Mouse (Mus musculus) retina, adult 2 months (tissue): ENCODE results near the gene Suz12.
"Not testable (repeated sequence)": the region's sequence is repeated elsewhere in the genome, so short reads cannot be mapped to it uniquely, and the experiment has no call there.

Experiments used
- DNase-seq: peaks from one replicate; pipeline ENCODE4 v3.0.0-alpha.2; 2012; ENCODE audit warnings: low read depth, low spot score

Gene Suz12

DNA sequence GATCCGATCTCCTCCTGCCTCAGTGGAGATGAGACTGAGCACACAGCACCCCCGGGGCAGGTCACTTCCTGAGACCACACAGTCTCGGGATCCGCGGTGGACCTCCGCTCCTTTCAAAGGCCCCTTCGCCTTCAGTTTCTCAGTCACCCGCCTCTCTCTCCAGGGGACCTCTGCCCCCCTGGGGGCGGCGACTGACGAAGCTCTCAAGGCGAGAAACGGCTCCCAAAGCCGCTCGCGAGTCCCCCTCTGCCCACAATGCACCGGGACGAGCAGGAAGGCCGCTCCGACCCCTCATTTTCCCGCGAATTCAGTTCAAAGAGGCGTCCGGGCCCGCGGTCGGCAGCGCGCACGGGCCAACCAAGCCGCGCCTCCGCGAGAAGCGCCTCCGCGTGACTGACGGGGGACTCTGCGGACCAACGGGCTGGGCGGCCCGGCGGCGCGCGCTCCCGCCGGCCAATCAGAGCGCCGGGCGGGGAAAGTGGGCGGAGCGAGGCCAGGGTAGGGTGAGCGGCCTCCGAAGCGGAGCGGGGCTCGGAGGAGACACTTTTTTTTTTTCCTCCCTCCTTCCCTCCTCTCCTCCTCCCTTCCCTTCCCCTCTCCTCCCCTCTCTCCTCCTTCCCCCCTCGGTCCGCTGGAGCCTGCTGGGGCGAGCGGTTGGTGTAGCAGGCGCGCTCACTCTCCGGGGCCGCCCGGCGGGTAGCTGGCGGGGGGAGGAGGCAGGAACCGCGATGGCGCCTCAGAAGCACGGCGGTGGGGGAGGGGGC, at the start of gene Suz12:
Gene Suz12 (plus strand): TSS at position 515 of the 764 bp plus-strand sequence.
- peak; percentile 88 for DNase-seq

DNA sequence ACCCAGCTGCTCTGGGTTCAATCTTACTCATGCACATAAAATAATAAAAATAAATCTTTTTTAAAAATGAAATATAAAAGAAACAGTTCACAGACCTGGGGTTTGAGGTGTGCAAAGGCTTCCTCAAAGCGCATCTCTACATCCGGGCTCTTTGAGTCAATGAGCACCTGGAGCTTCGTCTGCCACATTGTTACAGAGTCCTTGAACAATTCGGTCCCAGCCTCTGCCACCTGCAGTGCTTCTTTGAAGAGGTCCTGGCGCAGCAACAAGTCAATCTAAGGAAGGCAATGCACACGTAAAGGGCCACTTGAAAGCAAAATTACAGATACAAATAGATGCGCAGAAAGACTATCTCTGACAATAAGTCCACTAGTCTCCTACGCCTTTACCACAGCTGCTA, 49.8 kb upstream of the Suz12 start:
- no peak for DNase-seq

DNA sequence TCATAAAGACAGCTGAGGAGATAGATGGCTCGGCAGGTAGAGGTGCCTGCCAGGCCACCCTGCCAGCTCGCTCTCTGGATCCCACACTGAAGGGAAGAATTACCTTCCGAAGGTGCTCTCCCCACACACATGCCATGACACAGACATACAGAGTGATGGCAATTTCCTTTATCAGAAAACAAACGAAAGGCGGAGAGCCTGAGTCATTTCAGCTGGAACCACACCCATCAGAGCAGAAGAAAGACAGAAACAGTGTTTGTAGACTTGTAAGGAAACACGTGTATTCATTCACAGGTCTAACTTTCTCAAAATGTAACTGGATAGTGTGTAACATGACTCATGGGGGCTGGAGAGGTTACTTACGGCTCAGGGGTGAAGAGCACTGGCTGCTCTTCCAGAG, 49.3 kb upstream of the Suz12 start:
- DNase-seq = no peak

DNA sequence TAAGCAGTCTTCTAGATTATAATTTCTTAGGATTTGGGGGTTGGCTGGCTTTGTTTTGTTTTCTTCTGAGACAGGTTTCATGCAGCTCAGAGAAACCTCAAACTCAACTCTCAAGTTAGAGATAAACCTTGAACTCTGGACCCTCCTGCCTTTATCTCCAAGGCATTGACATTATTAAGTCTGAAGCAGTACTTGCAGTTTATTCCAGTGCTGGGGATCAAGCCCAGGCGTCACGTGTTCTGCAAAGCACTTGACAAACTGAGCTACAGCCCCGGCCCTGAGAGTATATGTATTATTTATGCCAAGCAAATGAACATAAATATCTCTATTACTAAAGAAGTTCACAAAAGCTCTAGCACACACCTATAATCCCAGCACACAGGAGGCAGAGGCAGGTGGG, 45.6 kb upstream of the Suz12 start:
- DNase-seq = no peak

DNA sequence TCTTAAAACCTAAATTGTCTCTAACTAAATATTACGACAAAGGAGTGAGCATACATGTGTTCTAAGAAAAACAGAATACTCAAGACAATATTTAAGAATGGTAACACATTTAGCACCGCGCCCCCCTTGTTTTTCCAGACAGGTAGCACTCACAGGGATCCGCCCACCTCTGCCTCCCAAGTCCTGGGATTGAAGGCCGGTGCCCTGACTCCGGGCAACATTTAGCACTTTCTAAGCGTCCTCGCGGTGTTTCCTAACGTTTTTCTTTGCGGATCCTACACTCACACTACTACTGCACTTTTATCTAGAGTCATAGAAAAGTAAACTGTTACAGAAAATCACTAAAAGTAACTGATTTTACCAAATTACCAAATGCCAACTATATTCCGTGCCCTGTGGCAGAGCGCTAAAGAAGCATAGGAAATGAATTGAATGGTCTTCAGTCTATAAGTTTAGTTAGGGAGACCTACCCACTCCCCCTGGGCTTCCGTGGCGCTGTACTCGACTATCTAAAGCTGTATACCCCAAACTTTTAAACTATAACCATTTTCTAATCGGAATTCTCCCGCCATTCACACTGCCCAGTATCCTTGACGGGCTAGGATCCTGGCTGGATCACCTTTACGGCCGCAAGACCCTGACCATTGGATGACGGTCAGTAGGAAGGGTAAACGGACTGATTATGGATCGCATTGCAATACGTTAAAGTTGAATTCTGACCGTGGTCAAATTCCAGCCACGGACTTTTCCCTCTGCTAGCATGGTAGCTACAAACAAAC, 31.4 kb upstream of the Suz12 start:
- DNase-seq = no peak

DNA sequence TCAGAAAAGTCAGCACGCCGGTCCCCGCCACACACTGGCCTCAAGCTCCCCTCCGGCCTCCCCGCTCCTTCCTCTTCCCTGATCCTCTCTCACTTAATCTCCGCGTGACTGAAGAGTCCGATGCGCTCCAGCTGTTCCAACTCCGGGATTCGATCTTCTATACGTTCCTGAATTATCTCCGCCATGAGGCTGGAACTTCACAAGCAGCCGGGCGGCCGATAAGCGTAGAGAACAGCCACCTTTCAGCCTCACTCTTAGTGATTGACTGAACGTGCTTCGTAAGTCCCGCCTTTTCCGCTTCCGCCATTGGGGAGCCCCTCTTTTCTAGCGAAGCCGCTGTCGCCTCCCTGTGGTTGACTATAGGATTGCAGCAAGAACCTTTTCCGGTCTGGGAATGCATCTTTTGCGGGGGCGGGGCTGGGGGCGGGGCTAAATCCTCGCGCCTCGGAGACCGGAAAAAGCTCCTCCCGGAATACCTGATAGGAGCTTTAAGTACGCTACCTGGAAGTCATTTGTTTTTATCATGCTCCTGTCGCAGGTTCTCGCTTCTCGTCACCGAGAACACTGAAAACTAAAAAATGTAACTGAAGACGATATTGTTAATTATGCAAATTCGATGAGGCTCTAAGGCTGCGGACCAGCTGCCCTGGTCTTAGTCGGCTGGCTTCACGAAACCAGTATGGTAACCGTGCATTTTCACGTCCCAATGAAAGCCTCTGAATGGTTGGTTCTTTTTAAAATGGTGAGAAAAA, 30.6 kb upstream of the Suz12 start, which contains the start of gene Utp6:
Gene Utp6 (minus strand): TSS at position 266 of the 752 bp plus-strand sequence.
- DNase-seq = peak; percentile 99

DNA sequence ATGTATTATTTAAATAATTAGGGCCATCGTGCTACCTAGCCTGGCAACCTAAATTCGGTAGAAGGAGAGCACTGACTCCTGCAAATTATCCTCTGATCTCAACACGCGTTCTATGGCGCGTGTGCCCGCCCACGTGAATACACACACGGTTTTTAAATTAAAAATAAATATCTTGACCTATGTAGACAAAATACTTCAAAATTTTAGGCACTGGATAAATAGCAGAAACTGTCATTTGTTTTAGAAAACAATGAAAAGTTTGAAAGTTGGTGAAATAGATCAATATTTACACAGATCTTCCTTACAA, 30.1 kb upstream of the Suz12 start:
- DNase-seq = no peak

DNA sequence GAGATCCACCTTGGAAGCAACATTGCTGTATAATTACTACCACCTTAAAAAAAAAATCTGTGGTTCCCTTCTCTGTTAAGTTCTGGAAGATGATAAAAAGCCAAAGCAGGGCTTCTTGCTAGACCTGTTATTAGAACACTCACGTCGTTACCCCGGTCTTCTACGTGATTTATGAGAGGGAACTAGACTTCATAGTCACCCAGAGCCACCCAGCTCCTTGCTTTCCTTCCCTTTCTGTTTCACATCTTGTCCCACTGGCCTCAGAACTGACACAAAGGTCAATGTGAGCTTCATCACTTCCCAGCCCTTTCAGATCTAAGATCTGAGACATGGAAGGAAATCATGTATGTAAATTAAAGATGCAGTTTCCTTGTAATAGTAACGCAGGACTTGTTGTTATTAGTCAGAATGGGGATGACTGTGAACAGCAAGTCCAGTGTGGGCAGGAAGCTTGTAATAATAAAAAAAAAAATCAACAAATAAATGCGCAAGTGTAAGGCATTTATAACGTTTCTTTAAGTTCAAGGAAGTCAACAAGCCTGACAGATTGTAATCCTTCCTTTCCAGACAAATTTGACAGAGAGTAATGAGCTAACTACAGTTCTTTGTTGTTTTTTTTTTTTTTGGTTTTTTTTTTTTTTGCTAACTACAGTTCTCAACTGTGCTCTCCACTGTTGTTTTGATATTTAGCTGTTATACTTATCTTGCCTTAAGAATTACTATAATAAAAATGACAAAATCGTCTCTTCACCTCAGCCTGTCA, 29.5 kb upstream of the Suz12 start:
- DNase-seq = no peak

DNA sequence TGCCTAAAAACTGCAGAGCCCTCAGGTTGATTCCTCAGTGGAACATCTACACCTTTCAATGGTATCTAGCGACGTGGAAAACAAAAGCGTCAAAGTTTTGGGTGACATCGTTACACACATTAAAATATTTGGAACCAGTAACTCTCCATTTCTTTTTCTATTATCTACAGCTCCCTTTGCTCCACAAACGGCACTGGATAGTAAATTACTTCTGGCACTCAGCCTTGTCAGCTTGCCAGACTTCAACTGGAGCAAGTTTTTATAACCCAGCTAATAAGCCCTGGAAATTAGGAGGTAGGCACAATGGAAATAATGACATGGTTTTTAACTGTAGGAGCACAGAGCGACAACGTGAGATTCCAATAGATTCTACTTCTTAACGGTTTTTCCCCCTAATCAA, 27.0 kb upstream of the Suz12 start:
- no peak for DNase-seq

DNA sequence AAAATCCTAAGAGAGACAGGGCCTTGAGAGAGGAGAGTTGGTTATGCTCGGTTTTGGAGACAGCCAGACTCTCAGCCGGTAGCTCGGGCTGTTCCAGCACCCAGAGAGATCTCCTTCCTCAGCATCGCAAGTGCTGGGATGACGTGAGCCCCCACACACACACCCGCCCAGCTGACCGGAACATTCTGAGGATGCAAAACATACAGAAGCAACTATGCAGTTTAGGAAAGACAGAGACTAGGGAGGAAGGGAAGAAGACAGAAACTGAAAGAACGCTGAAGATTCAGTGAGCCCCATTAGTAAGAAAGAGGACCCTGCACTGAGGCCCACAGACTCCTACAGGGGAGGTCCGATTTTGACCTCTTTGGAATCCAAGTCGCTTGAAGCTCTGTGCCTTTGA, 25.2 kb upstream of the Suz12 start:
- no peak for DNase-seq

DNA sequence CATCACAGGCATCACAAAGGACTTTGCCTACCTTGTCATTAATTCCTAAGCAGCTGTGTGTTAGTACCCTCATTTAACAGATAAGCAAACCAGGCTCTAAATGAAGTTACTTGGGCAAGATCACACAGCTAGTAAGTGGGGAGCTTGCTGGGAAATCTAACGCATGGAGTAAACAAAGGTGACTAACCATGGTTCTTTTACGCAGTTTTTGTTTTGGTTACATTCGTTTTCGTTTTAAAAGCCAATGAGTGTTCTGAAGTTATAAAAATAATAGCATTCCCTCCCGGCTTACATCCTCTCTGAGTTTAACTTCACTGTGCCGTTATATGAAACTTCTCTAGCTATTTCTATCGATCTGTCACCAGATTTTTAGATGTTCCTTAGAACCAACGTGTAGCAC, 19.8 kb upstream of the Suz12 start:
- no peak for DNase-seq

DNA sequence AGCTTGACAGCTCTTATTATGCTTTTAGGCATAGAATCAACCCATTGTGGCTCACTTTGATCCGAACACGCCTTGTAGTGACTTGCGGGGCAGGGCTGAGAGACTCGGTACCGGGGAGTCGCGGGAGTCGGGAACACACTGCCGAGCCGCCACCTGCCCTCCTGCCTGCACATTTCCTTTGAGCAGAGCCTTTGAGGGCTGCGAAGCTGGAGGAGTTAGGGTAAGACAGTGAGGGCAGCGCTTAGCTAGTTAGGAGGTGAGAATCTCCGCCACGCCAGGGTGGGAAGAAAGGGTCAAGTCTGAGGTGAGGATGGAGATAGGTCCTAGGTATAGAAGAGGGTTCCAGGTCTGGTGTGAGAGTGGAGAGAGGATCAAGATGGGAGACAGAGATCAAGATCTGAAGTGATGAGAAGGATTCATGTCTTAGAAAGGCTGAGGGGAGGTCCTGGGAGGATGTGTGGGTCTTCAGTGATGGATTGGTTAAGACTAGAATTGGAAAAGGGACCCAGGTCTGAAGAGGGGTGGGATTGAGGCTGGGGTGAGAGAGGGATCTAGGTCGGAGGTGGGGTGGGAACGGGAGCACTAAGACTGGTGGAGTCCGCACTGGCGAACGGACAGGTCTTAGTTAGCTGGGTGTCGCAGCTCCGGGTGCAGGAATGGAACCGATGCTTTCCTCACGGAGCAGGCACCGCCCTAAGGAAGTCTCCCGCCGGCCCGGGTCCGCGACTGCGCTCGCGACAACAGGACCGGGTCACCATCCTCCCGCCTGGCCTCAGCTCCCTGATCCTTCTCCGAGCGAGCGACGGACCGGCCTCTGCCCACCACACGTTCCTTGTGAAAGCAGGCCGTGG, 19.1 kb upstream of the Suz12 start:
- DNase-seq = no peak

DNA sequence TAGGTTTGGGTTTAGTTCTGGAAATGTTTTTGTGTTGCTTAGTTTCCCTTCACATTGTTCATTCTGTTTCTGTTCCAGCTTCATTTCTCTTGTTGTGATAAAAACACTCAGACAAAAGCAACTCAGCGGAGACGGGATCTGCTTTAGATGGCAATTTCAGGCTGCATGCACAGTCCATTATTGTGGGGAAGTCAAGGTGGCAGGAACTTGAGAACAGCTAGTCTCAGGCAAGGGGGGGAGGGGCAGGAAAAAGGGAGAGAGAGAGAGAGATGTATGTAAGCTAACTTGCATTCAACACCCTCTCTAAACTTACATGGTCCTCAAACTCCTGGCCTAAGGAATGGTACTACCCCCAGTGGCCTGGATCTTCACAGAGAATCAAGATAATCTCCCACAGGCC, 17.5 kb upstream of the Suz12 start:
- no peak for DNase-seq

DNA sequence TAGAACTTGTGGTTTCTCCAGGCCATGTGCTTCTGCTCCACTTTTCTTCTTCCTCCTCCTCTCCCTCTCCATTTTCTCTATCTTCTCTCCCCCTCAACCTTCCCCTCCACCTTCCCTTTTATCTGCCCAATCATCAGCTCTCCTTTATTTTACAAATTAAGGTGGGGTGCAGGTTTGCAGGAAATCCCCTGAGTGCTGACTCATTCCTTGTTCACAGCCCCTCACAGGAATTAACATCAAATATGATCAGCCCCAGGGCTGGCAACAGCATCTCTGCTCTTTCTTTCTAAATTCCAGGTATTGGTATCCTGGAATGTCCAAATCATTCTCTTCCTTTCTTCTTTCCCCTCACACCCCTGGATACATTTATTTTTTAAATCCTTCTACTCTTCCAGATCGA, 16.7 kb upstream of the Suz12 start:
- no peak for DNase-seq

DNA sequence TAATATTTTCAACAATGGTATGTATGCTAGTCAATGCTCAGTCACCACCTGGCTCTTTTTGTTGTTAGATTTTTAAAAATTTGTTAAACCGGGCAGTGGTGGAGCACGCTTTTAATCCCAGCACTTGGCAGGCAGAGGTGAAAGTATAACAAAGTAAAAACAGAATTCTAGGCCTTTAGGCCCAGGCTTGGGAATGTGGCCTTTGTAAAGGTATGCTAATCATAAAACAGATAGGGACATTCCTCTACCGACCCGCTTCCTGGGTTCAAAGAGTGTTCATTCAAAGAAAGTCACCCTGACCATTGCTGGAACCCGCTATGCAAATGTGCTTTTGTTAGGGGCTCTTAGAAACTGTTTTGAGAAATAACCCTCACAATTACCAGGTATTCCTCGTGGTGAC, 16.3 kb upstream of the Suz12 start:
- not testable (repeated sequence) for DNase-seq

DNA sequence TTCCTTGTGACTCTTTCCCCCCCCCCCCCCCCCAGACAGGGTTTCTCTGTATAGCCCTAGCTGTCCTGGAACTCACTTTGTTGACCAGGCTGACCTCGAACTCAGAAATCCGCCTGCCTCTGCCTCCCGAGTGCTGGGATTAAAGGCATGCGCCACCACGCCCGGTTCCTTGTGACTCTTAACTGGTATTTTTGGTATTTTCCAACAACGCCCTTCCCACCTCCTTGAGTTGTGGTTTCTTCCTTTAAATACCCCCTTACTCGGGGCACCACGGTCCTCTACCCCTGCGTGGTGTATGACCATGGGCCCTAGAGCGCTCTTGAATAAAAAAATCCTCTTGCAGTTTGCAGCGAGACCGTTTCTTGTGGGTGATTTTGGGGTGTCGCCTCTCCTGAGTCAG, 15.8 kb upstream of the Suz12 start:
- not testable (repeated sequence) for DNase-seq

DNA sequence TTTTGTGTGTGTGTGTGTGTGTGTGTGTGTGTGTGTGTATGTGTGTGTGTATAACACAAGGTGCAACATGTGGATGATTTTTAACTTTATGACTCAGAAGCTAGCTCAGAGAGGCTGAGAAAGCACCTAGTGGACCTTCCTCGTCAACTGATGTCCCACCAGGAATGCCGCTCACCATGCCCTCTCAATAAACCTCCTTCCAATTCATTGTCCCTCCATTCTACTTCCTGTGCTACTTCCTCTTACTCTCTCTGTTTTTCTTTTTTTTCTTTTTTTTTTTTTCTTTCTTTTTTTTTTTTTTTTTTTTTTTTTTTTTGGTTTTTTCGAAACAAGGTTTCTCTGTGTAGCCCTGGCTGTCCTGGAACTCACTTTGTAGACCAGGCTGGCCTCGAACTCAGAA, 15.2 kb upstream of the Suz12 start:
- not testable (repeated sequence) for DNase-seq

DNA sequence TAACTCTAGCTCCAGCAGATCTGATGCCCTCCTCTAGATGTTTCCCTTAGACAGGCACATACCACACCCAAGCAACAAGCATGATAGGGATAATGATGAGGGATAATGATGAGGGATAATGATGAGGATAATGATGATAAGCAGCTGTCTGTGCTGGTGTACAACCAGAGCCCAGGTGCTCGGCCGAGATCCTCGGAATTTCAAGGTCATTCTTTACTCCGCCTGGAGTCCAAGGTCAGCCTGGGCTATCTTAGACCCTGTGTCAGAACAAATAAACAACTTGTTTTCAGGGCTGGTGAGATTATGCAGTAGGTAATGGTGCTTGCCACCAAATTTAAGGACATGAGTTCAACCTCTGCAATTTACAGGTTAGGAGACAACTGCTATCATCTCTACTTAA, 6.0 kb upstream of the Suz12 start:
- DNase-seq = no peak

DNA sequence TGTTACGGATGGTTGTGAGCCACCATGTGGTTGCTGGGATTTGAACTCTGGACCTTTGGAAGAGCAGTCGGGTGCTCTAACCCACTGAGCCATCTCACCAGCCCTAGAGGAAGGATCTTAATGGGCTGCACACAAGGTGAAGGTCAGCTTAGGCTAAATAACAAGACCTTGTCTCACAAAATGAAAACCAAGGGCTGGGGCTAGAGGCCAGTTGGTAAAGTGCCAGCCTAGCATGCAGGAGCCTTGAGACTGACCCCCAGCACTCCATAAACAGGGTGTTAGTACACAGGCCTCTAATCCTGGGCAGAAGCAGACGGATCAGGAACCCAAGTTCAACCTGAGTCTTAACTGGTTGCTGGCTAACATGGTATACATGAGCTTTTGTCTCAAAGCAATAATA, 5.0 kb upstream of the Suz12 start:
- no peak for DNase-seq

DNA sequence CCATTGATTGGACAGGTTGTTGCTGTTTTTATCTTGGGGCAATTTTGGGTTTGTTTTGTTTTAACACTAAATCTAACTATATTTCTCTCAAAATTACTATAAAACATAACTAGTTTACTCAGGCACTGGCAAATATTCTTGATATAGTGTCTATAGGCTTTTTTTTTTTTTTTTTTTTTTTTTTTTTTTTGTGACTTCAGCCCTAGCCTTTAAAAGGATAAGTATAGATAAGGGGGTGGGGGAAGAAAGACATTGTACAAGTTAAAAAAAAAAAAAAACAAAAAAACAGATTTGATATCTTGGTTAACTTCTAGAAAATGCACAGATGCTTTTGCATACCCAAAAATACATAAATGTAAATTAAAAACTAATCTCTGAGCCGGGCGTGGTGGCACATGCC, 2.8 kb upstream of the Suz12 start:
- no peak for DNase-seq

DNA sequence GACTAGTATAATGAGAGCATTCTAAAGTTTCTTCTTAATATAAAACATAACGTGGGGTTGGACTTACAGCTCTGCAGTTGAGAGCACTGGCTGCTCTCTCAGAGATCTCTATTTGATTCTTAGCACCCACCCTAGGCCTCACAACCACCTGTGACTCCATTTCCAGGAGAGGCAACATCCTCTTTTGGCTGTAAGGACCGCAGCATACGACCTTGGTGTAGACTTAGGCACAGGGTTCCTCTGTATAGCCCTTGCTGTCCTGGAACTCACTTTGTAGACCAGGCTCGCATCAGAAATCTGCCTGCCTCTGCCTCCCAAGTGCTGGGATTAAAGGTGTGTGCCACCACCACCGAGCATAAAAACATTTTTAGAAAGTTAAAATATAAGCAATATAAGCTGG, 1.3 kb upstream of the Suz12 start:
- DNase-seq = no peak
